ENCODE assay signal across 15 mouse cellular contexts in genomic region chr10:80949081-80949480, GRCm38 (mm10). TPM values are rescaled to one million over a fixed set of nuclear protein-coding genes. Genes with fewer than 3 reads are reported as not detected.
A peak's percentile ranks its signal among the peaks of the same experiment; 100 is the strongest.
DNase-seq lines count a peak whose midpoint lies in the region; ATAC-seq and TF ChIP-seq lines count a peak whose summit lies in the region.
"Had no signal": no experiment of that assay in that cellular context is flagged by ENCODE, and none has a peak within 500 bp of the region (broad histone marks: within the 10 kb centered on the region; RNA-seq: fewer than 3 reads in every experiment).

No protein-coding gene starts in this region.

- no peak overlapping the region for H3K4me3 ChIP-seq in heart, embryonic 10.5 days
- no peak overlapping the region for H3K4me3 ChIP-seq in testis, adult 2 months (ENCODE audit: control insufficient read depth, low read depth, low read length)
- H3K4me3 ChIP-seq in intestine, embryonic 16.5 days (ENCODE audit: low read length), result no peak overlapping the region
- H3K4me3 ChIP-seq: liver, embryonic 15.5 days; neural tube, embryonic 13.5 days; stomach, embryonic 15.5 days had no signal

- H3K4me2 ChIP-seq in intestine, embryonic 16.5 days (ENCODE audit: low read depth, low read length), result no peak overlapping the region
- H3K4me2 ChIP-seq: hindbrain, embryonic 14.5 days; liver, embryonic 15.5 days; neural tube, embryonic 13.5 days; stomach, embryonic 15.5 days had no signal

- peaks cover 59% of the 10 kb centered on the region for H3K4me1 ChIP-seq in heart, embryonic 10.5 days
- peaks cover 24% of the 10 kb centered on the region for H3K4me1 ChIP-seq in testis, adult 2 months (ENCODE audit: control insufficient read depth, insufficient read depth, low read length)
- peaks cover 22% of the 10 kb centered on the region for H3K4me1 ChIP-seq in intestine, embryonic 16.5 days (ENCODE audit: control insufficient read depth, insufficient read depth, low read length)

- TF ChIP-seq CTCF in testis, adult 2 months (IDR thresholded peaks at IDR 0.05; ENCODE audit: control insufficient read depth, insufficient read depth, insufficient replicate concordance, low read depth, low read length), result no peak

- no peaks in the 10 kb centered on the region for H3K9me3 ChIP-seq in heart, embryonic 10.5 days
- no peaks in the 10 kb centered on the region for H3K9me3 ChIP-seq in intestine, embryonic 16.5 days (ENCODE audit: control insufficient read depth, low read length)
- H3K9me3 ChIP-seq: liver, embryonic 15.5 days; neural tube, embryonic 13.5 days; stomach, embryonic 15.5 days had no signal

- no peaks in the 10 kb centered on the region for H3K36me3 ChIP-seq in heart, embryonic 10.5 days
- no peaks in the 10 kb centered on the region for H3K36me3 ChIP-seq in testis, adult 2 months (ENCODE audit: control insufficient read depth, insufficient read depth, low read length)
- no peaks in the 10 kb centered on the region for H3K36me3 ChIP-seq in intestine, embryonic 16.5 days (ENCODE audit: control insufficient read depth, insufficient read depth, low read length)
- H3K36me3 ChIP-seq: liver, embryonic 15.5 days; neural tube, embryonic 13.5 days; stomach, embryonic 15.5 days had no signal

- peak overlapping the region; percentile 22; the same call in 1 of the 2 replicates for H3K9ac ChIP-seq in intestine, embryonic 16.5 days (ENCODE audit: low read depth, low read length)
- H3K9ac ChIP-seq: hindbrain, embryonic 14.5 days; liver, embryonic 15.5 days; neural tube, embryonic 13.5 days; stomach, embryonic 15.5 days had no signal

- peak overlapping the region; percentile 77 for H3K27ac ChIP-seq in heart, embryonic 10.5 days
- peak overlapping the region; percentile 81 for H3K27ac ChIP-seq in testis, adult 2 months (ENCODE audit: control insufficient read depth, insufficient read depth, low read depth, low read length)
- H3K27ac ChIP-seq in intestine, embryonic 16.5 days (ENCODE audit: low read length), result no peak overlapping the region
- H3K27ac ChIP-seq: hindbrain, embryonic 14.5 days; liver, embryonic 15.5 days; neural tube, embryonic 13.5 days had no signal

- no peak for TF ChIP-seq POLR2A in testis, adult 2 months (IDR thresholded peaks at IDR 0.05; ENCODE audit: control insufficient read depth, low read depth, low read length)

- peaks cover 8% of the 10 kb centered on the region; the same call in 1 of the 2 replicates for H3K27me3 ChIP-seq in heart, embryonic 10.5 days (ENCODE audit: insufficient read depth, poor library complexity, severe bottlenecking)
- no peaks in the 10 kb centered on the region for H3K27me3 ChIP-seq in testis, adult 2 months (ENCODE audit: control insufficient read depth, insufficient read depth, low read length)
- no peaks in the 10 kb centered on the region for H3K27me3 ChIP-seq in intestine, embryonic 16.5 days (replicated peaks; ENCODE audit: control insufficient read depth, insufficient read depth, low read length)
- H3K27me3 ChIP-seq: neural tube, embryonic 13.5 days; stomach, embryonic 15.5 days had no signal

- WGBS in heart, embryonic 10.5 days, result 72% methylated on average over 3 of the region's 3 CpGs
- WGBS in intestine, embryonic 16.5 days, result 70% methylated on average over 3 of the region's 3 CpGs

- ATAC-seq in intestine, embryonic 16.5 days, result no peak
- ATAC-seq: forebrain, embryonic 14.5 days had no signal

- no peak for DNase-seq in heart, embryonic 10.5 days (ENCODE audit: low spot score)
- DNase-seq in heart, adult 8-10 months (ENCODE audit: low spot score), result no peak
- DNase-seq in testis, postnatal 10 days (ENCODE audit: low spot score), result no peak
- DNase-seq in layer of hippocampus, adult 18-20 months (ENCODE audit: low spot score in 2 of 2), result no peak
- DNase-seq in layer of hippocampus, adult 9-11 months, result no peak
- DNase-seq: cerebellum, postnatal 10 days; kidney, adult 11 months; spleen, adult 18-20 months had no signal

RNA-seq across cellular contexts. Expression of gene Gadd45b, which starts 19.2 kb away (rescaled TPM):
- polyA plus RNA-seq in heart, embryonic 10.5 days (2016; fragmentation: Nextera tagmentation; extraction: Ambion mirVana), result 17.1 and 20.1 TPM in 2 replicates
- 10 to 100 TPM in 2 of 4 experiments, 1 to 10 TPM in 2; 5.0 to 18.1 (median 12.0) TPM for total RNA-seq in heart, adult 8-10 months (2022)
- 7.8 and 9.1 TPM in 2 replicates for polyA plus RNA-seq in testis, adult 2 months (2012; rRNA removed)
- 26.5 and 29.1 TPM in 2 replicates for polyA plus RNA-seq in intestine, embryonic 16.5 days (2015; fragmentation: Nextera tagmentation; extraction: Ambion mirVana)
- 10 to 100 TPM; 24.9 to 28.1 TPM for total RNA-seq in layer of hippocampus, adult 18-20 months (2021)

RNA-seq across cellular contexts. Expression of gene Lmnb2, which starts 31.0 kb away (rescaled TPM):
- polyA plus RNA-seq in heart, embryonic 10.5 days (2016; fragmentation: Nextera tagmentation; extraction: Ambion mirVana), result 39.7 and 47.3 TPM in 2 replicates
- total RNA-seq in heart, adult 8-10 months (2022), result 1 to 10 TPM; 3.5 to 6.3 (median 4.8) TPM
- polyA plus RNA-seq in testis, adult 2 months (2012; rRNA removed), result 177 TPM in 2 replicates
- 38.6 and 41.0 TPM in 2 replicates for polyA plus RNA-seq in intestine, embryonic 16.5 days (2015; fragmentation: Nextera tagmentation; extraction: Ambion mirVana)
- total RNA-seq in layer of hippocampus, adult 18-20 months (2021), result 10 to 100 TPM; 19.5 to 22.3 TPM

RNA-seq across cellular contexts. Expression of gene Timm13, which starts 48.3 kb away (rescaled TPM):
- 348 and 363 TPM in 2 replicates for polyA plus RNA-seq in heart, embryonic 10.5 days (2016; fragmentation: Nextera tagmentation; extraction: Ambion mirVana)
- 100 to 1,000 TPM; 117 to 135 (median 123) TPM for total RNA-seq in heart, adult 8-10 months (2022)
- 76.7 and 104 TPM in 2 replicates for polyA plus RNA-seq in testis, adult 2 months (2012; rRNA removed)
- 390 and 410 TPM in 2 replicates for polyA plus RNA-seq in intestine, embryonic 16.5 days (2015; fragmentation: Nextera tagmentation; extraction: Ambion mirVana)
- 100 to 1,000 TPM; 136 to 144 TPM for total RNA-seq in layer of hippocampus, adult 18-20 months (2021)
